Mouse (Mus musculus): ENCODE measurements at regions not wholly inside any gene's neighbourhood (a gene's known extent, or its start where the extent isn't known, plus 50 kb on each side); places are given as distances from the start of the nearest gene placed in this dataset.

DNA sequence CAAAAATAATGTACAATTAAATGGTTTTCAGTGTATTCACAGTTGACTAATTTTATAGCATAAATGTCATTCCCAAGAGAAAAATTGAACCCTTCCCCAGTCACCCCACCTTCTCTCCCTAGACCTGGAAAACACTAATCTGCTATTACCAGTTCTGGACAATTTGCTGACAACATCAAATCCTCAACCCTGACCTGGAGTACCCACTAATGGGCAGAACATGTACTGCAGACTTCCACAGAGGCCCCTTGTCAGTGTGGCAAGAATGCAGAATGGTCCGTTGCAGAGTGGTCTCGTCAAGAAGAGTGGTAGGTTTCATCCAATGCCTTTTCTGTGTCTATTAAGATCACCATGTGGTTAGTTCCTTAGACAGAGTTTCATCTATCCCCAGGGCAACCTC is 121.0 kb upstream of the Ppp2r2d start:
- TF ChIP-seq CTCF (IDR thresholded peaks at IDR 0.05; ENCODE audit: control insufficient read depth, insufficient read depth, insufficient read length): no peak
- TF ChIP-seq MAX (IDR thresholded peaks at IDR 0.05): no peak

All from C2C12 (cell line).